Mouse (Mus musculus): ENCODE data around the gene Fam228b. TPM values are rescaled to one million over a fixed set of nuclear protein-coding genes. Genes with fewer than 3 reads are reported as not detected.

Fam228b gene
- total and polyA plus RNA-seq, 3 experiments: 0.88 to 2.1 (median 2.0) TPM

DNA sequence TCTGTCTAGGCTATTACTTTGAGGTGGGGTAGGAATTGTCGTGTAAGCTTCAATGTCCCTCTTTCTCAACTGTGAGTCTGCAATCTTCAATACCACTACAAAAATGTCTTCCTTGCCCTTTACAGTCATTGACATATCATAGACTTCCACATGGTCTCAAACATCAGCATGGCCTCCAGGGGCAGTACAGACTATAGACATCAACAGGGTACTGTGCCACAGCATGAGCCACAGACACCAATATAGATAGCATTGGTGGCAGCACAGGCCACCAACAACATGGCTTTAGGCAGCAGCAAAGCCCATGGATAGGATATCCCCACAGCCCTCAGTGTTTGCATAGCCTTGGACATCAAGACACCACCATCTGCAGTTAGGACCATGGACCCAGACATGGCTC, 12.2 kb upstream of the Fam228b start:
- H3K27ac ChIP-seq: no peak overlapping the region
- no peak overlapping the region for H3K9ac ChIP-seq (ENCODE audit: low read depth, low read length)
- H3K36me3 ChIP-seq (ENCODE audit: control insufficient read depth, insufficient read depth, low read length): no peaks in the 10 kb centered on the region
- H3K79me2 ChIP-seq (replicated peaks; ENCODE audit: control insufficient read depth, insufficient read depth, low read length): no peaks in the 10 kb centered on the region
- intact Hi-C loops (cut with DNase I): no loop called here
- no peak for DNase-seq
- TF ChIP-seq POLR2A (IDR thresholded peaks at IDR 0.05; ENCODE audit: insufficient read depth, low read depth, low read length) (no peak), EP300 (IDR thresholded peaks at IDR 0.05; ENCODE audit: insufficient read depth, low read depth, low read length) (no peak), CTCF (IDR thresholded peaks at IDR 0.05) (no peak)
- H3K4me3 ChIP-seq: no peak overlapping the region
- H3K27me3 ChIP-seq (ENCODE audit: control insufficient read depth, insufficient read depth, low read length): no peaks in the 10 kb centered on the region
- 89% methylated on average over 1 of the region's 1 CpGs for WGBS
- no peaks in the 10 kb centered on the region for H3K4me1 ChIP-seq (ENCODE audit: control insufficient read depth, insufficient read depth, low read length)

- Histone ChIP-seq H3K4me3 (no peak overlapping the region), H3K4me1 (ENCODE audit: control insufficient read depth, insufficient read depth, low read length) (no peaks in the 10 kb centered on the region), H3K27me3 (ENCODE audit: control insufficient read depth, insufficient read depth, low read length) (no peaks in the 10 kb centered on the region), H3K27ac (no peak overlapping the region), H3K79me2 (replicated peaks; ENCODE audit: control insufficient read depth, insufficient read depth, low read length) (no peaks in the 10 kb centered on the region), H3K36me3 (ENCODE audit: control insufficient read depth, insufficient read depth, low read length) (no peaks in the 10 kb centered on the region), H3K9ac (ENCODE audit: low read depth, low read length) (no peak overlapping the region)
- no peak for DNase-seq
- TF ChIP-seq CTCF (IDR thresholded peaks at IDR 0.05) (no peak), EP300 (IDR thresholded peaks at IDR 0.05; ENCODE audit: insufficient read depth, low read depth, low read length) (no peak), POLR2A (IDR thresholded peaks at IDR 0.05; ENCODE audit: insufficient read depth, low read depth, low read length) (no peak)
- WGBS: 67% methylated on average over 2 of the region's 2 CpGs
- intact Hi-C loops (cut with DNase I): no loop called here
Observed at GRCm38 (mm10) chr12:4780245-4780644, 11.2 kb upstream of the Fam228b start.

DNA sequence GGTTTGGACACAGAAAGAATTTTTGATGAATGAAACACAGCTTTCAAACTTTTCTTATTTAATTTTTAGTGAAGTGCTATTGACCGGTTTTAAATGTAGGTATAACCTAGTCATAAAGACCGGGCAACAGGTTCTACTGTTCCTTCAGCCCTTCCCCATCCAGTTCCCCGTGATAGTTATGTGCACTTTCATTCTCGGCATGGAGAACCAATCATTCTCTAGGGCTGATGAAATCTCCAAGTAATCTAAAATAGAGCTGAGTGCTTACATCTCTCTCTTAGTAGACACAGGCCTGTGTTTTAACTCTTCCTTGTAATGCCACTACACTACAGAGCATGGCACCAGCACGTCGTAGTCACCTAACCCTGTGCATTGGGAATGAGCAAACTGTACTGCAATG, 8.7 kb upstream of the Fam228b start:
- no peak overlapping the region for H3K27ac ChIP-seq
- H3K79me2 ChIP-seq (replicated peaks; ENCODE audit: control insufficient read depth, insufficient read depth, low read length): no peaks in the 10 kb centered on the region
- intact Hi-C loops (cut with DNase I): no loop called here
- DNase-seq: no peak
- no peak overlapping the region for H3K4me3 ChIP-seq
- no peaks in the 10 kb centered on the region for H3K36me3 ChIP-seq (ENCODE audit: control insufficient read depth, insufficient read depth, low read length)
- 85% methylated on average over 6 of the region's 6 CpGs for WGBS
- H3K4me1 ChIP-seq (ENCODE audit: control insufficient read depth, insufficient read depth, low read length): no peaks in the 10 kb centered on the region
- no peak overlapping the region for H3K9ac ChIP-seq (ENCODE audit: low read depth, low read length)
- TF ChIP-seq CTCF (IDR thresholded peaks at IDR 0.05) (no peak), POLR2A (IDR thresholded peaks at IDR 0.05; ENCODE audit: insufficient read depth, low read depth, low read length) (no peak), EP300 (IDR thresholded peaks at IDR 0.05; ENCODE audit: insufficient read depth, low read depth, low read length) (no peak)
- H3K27me3 ChIP-seq (ENCODE audit: control insufficient read depth, insufficient read depth, low read length): no peaks in the 10 kb centered on the region

GRCm38 (mm10) chr12:4775588-4775949, 6.5 kb upstream of the Fam228b start:
- H3K27me3 ChIP-seq (ENCODE audit: control insufficient read depth, insufficient read depth, low read length): no peaks in the 10 kb centered on the region
- H3K4me1 ChIP-seq (ENCODE audit: control insufficient read depth, insufficient read depth, low read length): no peaks in the 10 kb centered on the region
- intact Hi-C loops (cut with DNase I): no loop called here
- H3K4me3 ChIP-seq: no peak overlapping the region
- H3K79me2 ChIP-seq (replicated peaks; ENCODE audit: control insufficient read depth, insufficient read depth, low read length): no peaks in the 10 kb centered on the region
- no peaks in the 10 kb centered on the region for H3K36me3 ChIP-seq (ENCODE audit: control insufficient read depth, insufficient read depth, low read length)
- WGBS: 63% methylated on average over 9 of the region's 9 CpGs
- no peak overlapping the region for H3K27ac ChIP-seq
- DNase-seq: no peak
- H3K9ac ChIP-seq (ENCODE audit: low read depth, low read length): no peak overlapping the region
- no peak for TF ChIP-seq POLR2A (IDR thresholded peaks at IDR 0.05; ENCODE audit: insufficient read depth, low read depth, low read length)
- TF ChIP-seq CTCF (IDR thresholded peaks at IDR 0.05): no peak
- TF ChIP-seq EP300 (IDR thresholded peaks at IDR 0.05; ENCODE audit: insufficient read depth, low read depth, low read length): no peak

DNA sequence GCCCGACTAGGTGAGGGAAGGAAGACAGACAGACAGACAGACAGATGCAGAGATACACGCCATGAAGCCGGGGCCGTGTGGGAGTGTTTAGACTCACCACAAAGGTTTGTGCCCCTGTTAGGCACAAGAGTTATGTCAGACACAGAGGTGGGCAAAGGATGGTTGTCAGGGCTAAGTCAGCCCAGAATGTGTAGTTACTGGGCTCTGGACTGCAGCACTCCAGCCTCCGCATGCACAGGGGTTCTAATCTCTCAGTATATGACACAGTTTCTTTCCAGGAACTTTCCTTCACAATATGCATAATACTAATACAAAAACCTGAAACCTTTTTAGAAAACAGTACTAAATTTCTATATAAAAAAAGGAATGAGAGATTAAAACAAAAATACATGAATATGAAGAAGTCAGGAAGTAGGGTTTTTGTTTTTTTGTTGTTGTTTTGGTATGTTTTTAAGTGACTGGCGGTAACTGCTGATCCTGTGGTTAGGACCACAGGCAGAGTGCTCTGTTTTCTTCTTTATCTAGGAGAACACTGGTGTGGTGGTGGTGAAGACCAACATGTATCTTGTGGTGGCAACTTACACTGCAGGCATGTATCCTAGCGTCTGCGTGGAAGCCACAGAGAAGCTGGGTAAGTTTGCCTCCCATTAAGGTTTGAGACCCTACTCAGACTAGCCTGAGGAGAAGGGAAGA, 6.0 kb upstream of the Fam228b start:
- H3K79me2 ChIP-seq (replicated peaks; ENCODE audit: control insufficient read depth, insufficient read depth, low read length): no peaks in the 10 kb centered on the region
- no peaks in the 10 kb centered on the region for H3K36me3 ChIP-seq (ENCODE audit: control insufficient read depth, insufficient read depth, low read length)
- no peak overlapping the region for H3K4me3 ChIP-seq
- no peak overlapping the region for H3K9ac ChIP-seq (ENCODE audit: low read depth, low read length)
- intact Hi-C loops (cut with DNase I): no loop called here
- DNase-seq: no peak
- no peaks in the 10 kb centered on the region for H3K27me3 ChIP-seq (ENCODE audit: control insufficient read depth, insufficient read depth, low read length)
- WGBS: 87% methylated on average over 8 of the region's 8 CpGs
- no peak for TF ChIP-seq EP300 (IDR thresholded peaks at IDR 0.05; ENCODE audit: insufficient read depth, low read depth, low read length)
- no peak for TF ChIP-seq CTCF (IDR thresholded peaks at IDR 0.05)
- TF ChIP-seq POLR2A (IDR thresholded peaks at IDR 0.05; ENCODE audit: insufficient read depth, low read depth, low read length): no peak
- no peak overlapping the region for H3K27ac ChIP-seq
- H3K4me1 ChIP-seq (ENCODE audit: control insufficient read depth, insufficient read depth, low read length): no peaks in the 10 kb centered on the region

- Histone ChIP-seq H3K9ac (ENCODE audit: low read depth, low read length) (peak overlapping the region; percentile 39; the same call in 1 of the 2 replicates), H3K4me3 (peak overlapping the region; percentile 69), H3K36me3 (ENCODE audit: control insufficient read depth, insufficient read depth, low read length) (no peaks in the 10 kb centered on the region), H3K79me2 (replicated peaks; ENCODE audit: control insufficient read depth, insufficient read depth, low read length) (no peaks in the 10 kb centered on the region), H3K27ac (peak overlapping the region; percentile 77), H3K4me1 (ENCODE audit: control insufficient read depth, insufficient read depth, low read length) (no peaks in the 10 kb centered on the region; the same call in 1 of the 2 replicates), H3K27me3 (ENCODE audit: control insufficient read depth, insufficient read depth, low read length) (no peaks in the 10 kb centered on the region)
- TF ChIP-seq EP300 (IDR thresholded peaks at IDR 0.05; ENCODE audit: insufficient read depth, low read depth, low read length): no peak
- intact Hi-C loops (cut with DNase I): loop anchor here (5.0 kb wide), 4 partner anchors 48 to 203 kb away; partner anchors contain the start of genes Atad2b and Sf3b6
- no peak for DNase-seq
- 19% methylated on average over 13 of the region's 13 CpGs for WGBS
Observed at GRCm38 (mm10) chr12:4769333-4769723, 261 bp upstream of the Fam228b start.

Data from heart, adult 2 months (tissue).